Mouse (Mus musculus) liver, postnatal 0 days (tissue): ENCODE results near the gene Got2.

Source experiments
- CTCF ChIP-seq: sonication (generic); IDR thresholded peaks from 2 replicates; pipeline ENCODE4 v1.5.1; 2016; ENCODE audit warnings: antibody characterized with exemption, low read depth
- EP300 ChIP-seq: IDR thresholded peaks from 2 replicates; pipeline ENCODE4 v1.6.1; 2016; ENCODE audit warnings: antibody characterized with exemption, low read depth, mild to moderate bottlenecking

DNA sequence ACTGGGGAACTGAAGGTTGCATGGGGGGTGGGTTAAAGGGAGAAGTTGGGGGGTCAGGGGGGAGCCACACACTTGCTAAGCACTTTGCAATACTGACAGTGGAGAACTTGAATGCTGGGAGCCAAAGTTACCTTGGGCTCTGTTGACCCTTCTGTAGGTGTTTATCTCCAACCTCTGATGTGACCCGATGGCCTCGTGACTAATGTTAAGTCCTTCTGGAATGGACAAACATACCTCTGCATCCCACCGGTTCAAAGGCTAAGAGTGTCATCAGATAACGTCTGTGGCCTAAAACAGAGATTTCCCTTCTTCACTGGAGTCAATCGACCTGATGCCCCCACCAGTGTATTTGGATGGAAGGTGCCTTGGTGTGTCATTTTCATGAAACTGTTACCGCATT lies 67.1 kb downstream of the Got2 start:
- no peak for TF ChIP-seq CTCF
- no peak for TF ChIP-seq EP300
